Mouse (Mus musculus) midbrain, embryonic 11.5 days (tissue): ENCODE results near the gene Epha3. TPM values are rescaled to one million over a fixed set of nuclear protein-coding genes. Genes with fewer than 3 reads are reported as not detected.

Experiments
- ATAC-seq: fragments of 200-750 bp; cut with Nextera tagmentation; 2 replicates; pipeline ENCODE4 v1.8.0; 2017; ENCODE audit warnings: moderate TSS enrichment, moderate library complexity; ENCODE audit not compliant: low FRiP score
- DNase-seq: peaks from one replicate; pipeline ENCODE4 v3.0.0; 2015; ENCODE audit warnings: low spot score; ENCODE audit errors: missing footprints
- H3K27ac ChIP-seq: fragments of 300-500 bp; sonication (generic); 2 replicates; pipeline ENCODE4 v1.5.1; 2014; ENCODE audit warnings: low read depth, low read length
- H3K27me3 ChIP-seq: fragments of 300-500 bp; sonication (generic); 2 replicates; pipeline ENCODE4 v1.6.1; 2014; ENCODE audit warnings: mild to moderate bottlenecking, low read length, moderate library complexity, mixed read lengths; ENCODE audit not compliant: control insufficient read depth, insufficient read depth
- H3K36me3 ChIP-seq: fragments of 300-500 bp; sonication (generic); 2 replicates; pipeline ENCODE4 v1.6.1; 2014; ENCODE audit warnings: mild to moderate bottlenecking, low read length, moderate library complexity, mixed read lengths; ENCODE audit not compliant: control insufficient read depth, insufficient read depth
- H3K4me1 ChIP-seq: fragments of 300-500 bp; sonication (generic); 2 replicates; pipeline ENCODE4 v1.6.1; 2014; ENCODE audit warnings: low read length; ENCODE audit not compliant: control insufficient read depth, insufficient read depth
- H3K4me2 ChIP-seq: fragments of 300-500 bp; sonication (generic); 2 replicates; pipeline ENCODE4 v1.6.1; 2014; ENCODE audit warnings: mild to moderate bottlenecking, moderate library complexity
- H3K4me3 ChIP-seq: fragments of 300-500 bp; sonication (generic); 2 replicates; pipeline ENCODE4 v1.5.1; 2014; ENCODE audit warnings: low read depth, low read length
- H3K9ac ChIP-seq: fragments of 300-500 bp; sonication (generic); 2 replicates; pipeline ENCODE4 v1.6.1; 2014; ENCODE audit warnings: low read length
- H3K9me3 ChIP-seq: fragments of 300-500 bp; sonication (generic); 2 replicates; pipeline ENCODE4 v1.6.1; 2016; ENCODE audit warnings: low read length; ENCODE audit not compliant: control insufficient read depth
- WGBS: fragments of 180-500 bp; shearing (Covaris S2); extraction: QIAGEN DNeasy Blood & Tissue Kit; methylation state at CpG from one replicate; pipeline ENCODE4 v1.1.7; 2014; 5-methylcytosine and 5-hydroxymethylcytosine counted together
- polyA plus RNA-seq: library from polyadenylated mRNA; unstranded; fragments of >200 nt; fragmentation: Nextera tagmentation; extraction: Ambion mirVana; gene quantifications from 2 replicates; pipeline ENCODE4 v1.2.1, GENCODE M21; 2014

The Epha3 gene
- polyA plus RNA-seq, 1 experiment from 2014 or later = 35.0 TPM

GRCm38 (mm10) chr16:63842911-63843310, 21.1 kb downstream of the Epha3 start:
- no peaks in the 10 kb centered on the region for H3K9me3 ChIP-seq
- H3K4me2 ChIP-seq = no peak overlapping the region
- WGBS = 90% methylated on average over 2 of the region's 2 CpGs
- DNase-seq (peak; percentile 19), ATAC-seq (no peak)
- no peaks in the 10 kb centered on the region for H3K36me3 ChIP-seq
- no peak overlapping the region for H3K27ac ChIP-seq
- H3K4me3 ChIP-seq = no peak overlapping the region
- no peaks in the 10 kb centered on the region for H3K4me1 ChIP-seq
- H3K27me3 ChIP-seq = no peaks in the 10 kb centered on the region
- no peak overlapping the region for H3K9ac ChIP-seq

DNA sequence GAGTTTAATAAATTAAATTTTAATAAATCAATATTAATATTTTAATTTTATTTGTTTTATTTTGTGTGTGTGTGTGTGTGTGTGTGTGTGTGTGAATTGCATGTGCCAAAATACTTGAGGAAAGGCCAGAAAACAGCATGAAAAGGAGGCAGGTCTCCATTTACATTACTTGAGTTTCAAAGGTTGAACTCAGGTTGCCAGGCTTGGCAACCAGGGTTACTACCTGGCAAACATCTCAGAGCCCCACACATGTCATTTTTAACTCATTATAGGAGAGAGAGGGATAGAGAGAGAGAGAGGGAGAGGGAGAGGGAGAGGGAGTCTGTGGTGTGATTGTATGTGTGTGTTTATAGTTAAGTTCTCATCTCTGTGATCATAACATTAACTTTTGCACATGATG, 26.5 kb downstream of the Epha3 start:
- Histone ChIP-seq H3K4me3 (no peak overlapping the region), H3K27me3 (no peaks in the 10 kb centered on the region), H3K36me3 (no peaks in the 10 kb centered on the region), H3K4me2 (no peak overlapping the region), H3K9ac (no peak overlapping the region), H3K27ac (no peak overlapping the region), H3K4me1 (no peaks in the 10 kb centered on the region), H3K9me3 (no peaks in the 10 kb centered on the region)
- ATAC-seq (no peak), DNase-seq (no peak)

DNA sequence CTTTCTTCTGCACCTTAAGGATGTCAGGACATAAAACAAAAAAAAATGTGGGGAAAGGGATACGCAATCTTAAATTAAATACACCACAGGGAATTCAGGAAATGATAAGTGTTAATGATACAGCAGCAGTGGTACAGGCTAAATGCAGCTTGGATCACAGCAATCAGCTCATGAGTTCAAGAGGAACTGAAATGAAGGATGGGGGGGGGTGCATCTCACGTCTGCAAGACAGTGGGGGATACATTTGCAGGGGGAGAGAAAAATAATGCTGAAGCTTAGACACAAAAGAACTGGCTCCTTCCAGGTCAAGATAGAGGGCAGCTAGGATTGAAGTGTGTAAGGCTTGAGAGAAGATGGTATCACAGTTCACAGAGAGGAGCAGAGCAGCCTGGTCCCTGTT, 42.8 kb downstream of the Epha3 start:
- no peak overlapping the region for H3K9ac ChIP-seq
- H3K9me3 ChIP-seq = no peaks in the 10 kb centered on the region
- DNase-seq (no peak), ATAC-seq (peak; percentile 54; the same call in 1 of the 2 replicates)
- H3K4me3 ChIP-seq = no peak overlapping the region
- H3K27me3 ChIP-seq = no peaks in the 10 kb centered on the region
- peaks cover 2% of the 10 kb centered on the region; the same call in 1 of the 2 replicates for H3K4me1 ChIP-seq
- H3K4me2 ChIP-seq = no peak overlapping the region
- 41% methylated on average over 2 of the region's 2 CpGs for WGBS
- no peak overlapping the region for H3K27ac ChIP-seq
- H3K36me3 ChIP-seq = no peaks in the 10 kb centered on the region

- WGBS = 59% methylated on average over 6 of the region's 6 CpGs
- Histone ChIP-seq H3K9ac (no peak overlapping the region), H3K4me2 (no peak overlapping the region), H3K36me3 (no peaks in the 10 kb centered on the region), H3K4me1 (peaks cover 2% of the 10 kb centered on the region; the same call in 1 of the 2 replicates), H3K27ac (no peak overlapping the region; the same call in 1 of the 2 replicates), H3K9me3 (no peaks in the 10 kb centered on the region), H3K27me3 (no peaks in the 10 kb centered on the region), H3K4me3 (no peak overlapping the region)
- DNase-seq = no peak
- no peak for ATAC-seq
Observed at GRCm38 (mm10) chr16:63817606-63818005, 46.4 kb downstream of the Epha3 start.

- Histone ChIP-seq H3K27me3 (no peaks in the 10 kb centered on the region), H3K4me3 (no peak overlapping the region), H3K9me3 (no peaks in the 10 kb centered on the region), H3K36me3 (no peaks in the 10 kb centered on the region), H3K4me1 (peaks cover 2% of the 10 kb centered on the region; the same call in 1 of the 2 replicates), H3K4me2 (no peak overlapping the region), H3K9ac (no peak overlapping the region), H3K27ac (no peak overlapping the region)
- DNase-seq = no peak
- peak; percentile 47; the same call in 1 of the 2 replicates for ATAC-seq
- WGBS = 9% methylated on average over 1 of the region's 1 CpGs
Observed at GRCm38 (mm10) chr16:63816672-63817071, 47.3 kb downstream of the Epha3 start.

GRCm38 (mm10) chr16:63809871-63810270, 54.1 kb downstream of the Epha3 start:
- WGBS = 85% methylated on average over 5 of the region's 5 CpGs
- ATAC-seq = no peak

GRCm38 (mm10) chr16:63808991-63809390, 55.0 kb downstream of the Epha3 start:
- no peaks in the 10 kb centered on the region for H3K36me3 ChIP-seq
- H3K27ac ChIP-seq = no peak overlapping the region
- DNase-seq (no peak), ATAC-seq (no peak)
- no peak overlapping the region for H3K4me2 ChIP-seq
- no peak overlapping the region for H3K4me3 ChIP-seq
- no peaks in the 10 kb centered on the region for H3K9me3 ChIP-seq
- peaks cover 8% of the 10 kb centered on the region; the same call in 1 of the 2 replicates for H3K4me1 ChIP-seq
- no peaks in the 10 kb centered on the region for H3K27me3 ChIP-seq
- H3K9ac ChIP-seq = no peak overlapping the region

More at GRCm38 (mm10) chr16:63809871-63810270, 54.1 kb downstream of the Epha3 start:
- no peak for DNase-seq
- Histone ChIP-seq H3K4me2 (no peak overlapping the region), H3K9ac (no peak overlapping the region), H3K27me3 (no peaks in the 10 kb centered on the region), H3K4me3 (no peak overlapping the region), H3K36me3 (no peaks in the 10 kb centered on the region), H3K4me1 (peaks cover 8% of the 10 kb centered on the region; the same call in 1 of the 2 replicates), H3K27ac (no peak overlapping the region), H3K9me3 (no peaks in the 10 kb centered on the region)

DNA sequence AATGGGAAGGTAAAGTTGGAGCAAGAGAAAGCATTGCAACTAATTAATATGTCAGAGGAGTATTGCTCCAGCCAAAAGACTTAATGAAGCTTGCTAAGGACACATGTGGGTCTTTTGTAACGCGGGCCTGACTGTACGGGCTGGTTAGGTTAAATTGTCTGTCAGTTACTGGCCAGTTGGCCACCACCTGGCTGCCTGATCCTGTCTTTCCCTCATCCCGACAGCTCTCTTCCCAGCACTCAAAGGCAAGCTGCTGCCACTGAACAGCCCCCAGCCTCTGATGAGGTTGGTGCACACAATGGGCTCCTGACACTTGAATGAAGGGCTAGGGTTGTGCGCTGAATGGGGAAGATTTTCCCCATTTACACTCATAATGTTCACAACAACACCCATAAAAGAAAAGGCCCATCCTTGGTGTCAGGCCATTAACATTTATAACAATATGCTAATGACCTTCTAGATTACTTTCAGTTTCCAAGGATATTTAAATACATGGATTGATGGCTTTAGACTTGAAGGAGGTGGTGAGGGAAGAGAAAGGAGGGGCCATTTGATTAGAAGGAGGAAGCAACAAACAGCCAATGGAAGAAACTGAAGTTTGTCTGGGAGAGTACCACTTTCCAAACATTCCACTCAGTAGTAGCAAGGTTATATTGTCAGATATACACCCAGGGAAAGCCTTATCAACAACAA, 57.4 kb downstream of the Epha3 start:
- H3K4me2 ChIP-seq = no peak overlapping the region

DNA sequence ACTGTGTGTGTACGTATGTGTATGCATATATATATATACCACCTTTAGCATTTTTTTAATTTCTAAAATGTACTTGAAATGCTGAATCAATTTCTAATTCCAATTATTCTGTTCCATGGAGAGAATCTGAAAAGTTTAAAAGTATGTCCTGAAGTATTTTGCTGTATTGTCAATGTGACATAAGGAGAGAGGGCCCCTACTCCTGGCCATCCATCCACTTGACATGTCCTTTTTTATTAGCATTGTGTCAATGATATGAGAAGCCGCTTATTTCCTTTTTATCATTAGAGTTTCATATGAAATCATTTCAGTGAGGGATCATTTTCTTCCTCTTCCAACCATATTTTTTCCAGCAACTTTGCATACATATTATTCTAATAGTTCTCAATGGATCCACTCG, 58.0 kb downstream of the Epha3 start:
- H3K4me2 ChIP-seq = no peak overlapping the region
- DNase-seq = peak; percentile 82
- peaks cover 8% of the 10 kb centered on the region; the same call in 1 of the 2 replicates for H3K4me1 ChIP-seq
- WGBS = 79% methylated on average over 3 of the region's 3 CpGs
- ATAC-seq = no peak; the same call in 1 of the 2 replicates
- H3K9me3 ChIP-seq = no peaks in the 10 kb centered on the region
- peak overlapping the region; percentile 48; the same call in 1 of the 2 replicates for H3K27ac ChIP-seq
- no peaks in the 10 kb centered on the region for H3K27me3 ChIP-seq
- no peak overlapping the region for H3K4me3 ChIP-seq
- H3K36me3 ChIP-seq = no peaks in the 10 kb centered on the region
- no peak overlapping the region for H3K9ac ChIP-seq

More for the DNA sequence above, 57.4 kb downstream of the Epha3 start:
- peak; percentile 90 for DNase-seq
- Histone ChIP-seq H3K27ac (peak overlapping the region; percentile 48), H3K4me3 (no peak overlapping the region), H3K9me3 (no peaks in the 10 kb centered on the region), H3K36me3 (no peaks in the 10 kb centered on the region), H3K9ac (no peak overlapping the region), H3K27me3 (no peaks in the 10 kb centered on the region), H3K4me1 (peaks cover 8% of the 10 kb centered on the region; the same call in 1 of the 2 replicates)
- peak; percentile 96 for ATAC-seq
- 21% methylated on average over 5 of the region's 5 CpGs for WGBS
